Mouse (Mus musculus): ENCODE measurements at regions not wholly inside any gene's neighbourhood (a gene's known extent, or its start where the extent isn't known, plus 50 kb on each side); places are given as distances from the start of the nearest gene placed in this dataset.

DNA sequence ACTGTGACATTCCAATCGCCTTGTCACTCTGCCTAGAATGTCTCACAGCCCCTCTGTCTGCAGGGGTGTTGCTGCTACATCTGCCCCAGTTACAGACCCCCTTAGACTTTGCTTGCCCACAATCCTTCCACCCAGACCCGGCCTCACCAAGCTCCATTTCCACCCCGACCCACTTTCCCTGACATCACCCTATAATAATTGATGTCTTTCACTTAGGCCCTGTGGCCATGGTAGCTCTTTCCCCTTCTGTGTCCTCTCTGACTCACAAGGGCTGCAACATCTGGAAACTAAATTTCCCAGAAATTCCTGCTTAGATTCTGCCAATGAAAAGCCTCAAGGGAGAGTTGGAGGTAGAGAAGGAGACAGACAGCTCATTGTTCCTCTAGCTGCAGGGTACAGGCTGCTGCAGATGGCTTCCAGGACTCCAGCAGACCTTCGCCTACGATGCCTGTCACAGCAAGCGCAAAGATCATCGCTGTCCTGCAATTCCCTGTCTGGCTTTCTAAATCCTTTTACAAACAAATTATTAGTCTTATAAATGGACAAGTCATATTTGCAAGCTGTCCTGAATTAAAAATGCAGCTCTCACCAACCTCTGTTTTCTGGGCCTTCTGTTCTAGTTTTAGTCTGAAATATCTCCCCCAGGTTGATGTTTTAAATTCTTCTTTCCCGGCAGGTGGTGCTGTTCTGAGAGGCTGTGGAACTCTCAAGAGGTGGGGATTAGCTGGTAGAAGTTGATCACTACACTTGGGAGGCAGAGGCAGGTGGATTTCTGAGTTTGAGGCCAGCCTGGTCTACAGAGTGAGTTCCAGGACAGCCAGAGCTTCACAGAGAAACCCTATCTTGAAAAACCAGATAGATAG, 104.9 kb upstream of the Oxgr1 start:
- DNase-seq (ENCODE audit: low spot score): no peak

DNA sequence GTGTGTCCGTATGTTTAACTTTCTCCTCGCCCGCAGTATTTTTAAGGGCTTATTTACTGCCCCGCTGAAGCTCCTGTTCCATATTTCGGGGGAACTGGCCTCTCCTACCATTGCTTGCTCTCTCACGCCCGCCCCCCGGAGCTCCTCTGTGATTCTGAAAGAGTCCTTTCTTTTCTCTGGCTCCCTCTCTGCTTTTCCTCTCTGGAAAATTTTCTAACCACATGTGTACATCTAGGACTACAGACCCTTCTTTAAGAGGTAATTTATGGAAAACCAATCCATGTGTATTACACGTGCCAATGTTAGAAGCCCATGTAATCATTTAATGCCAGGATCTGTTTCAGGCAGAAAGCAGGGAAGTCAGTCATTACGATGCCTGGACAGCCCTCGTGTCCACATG, 106.6 kb upstream of the Oxgr1 start:
- DNase-seq (ENCODE audit: low spot score): no peak

- DNase-seq (ENCODE audit: low spot score): no peak
Measured at GRCm38 (mm10) chr14:120149341-120149741, 107.1 kb upstream of the Oxgr1 start.

DNA sequence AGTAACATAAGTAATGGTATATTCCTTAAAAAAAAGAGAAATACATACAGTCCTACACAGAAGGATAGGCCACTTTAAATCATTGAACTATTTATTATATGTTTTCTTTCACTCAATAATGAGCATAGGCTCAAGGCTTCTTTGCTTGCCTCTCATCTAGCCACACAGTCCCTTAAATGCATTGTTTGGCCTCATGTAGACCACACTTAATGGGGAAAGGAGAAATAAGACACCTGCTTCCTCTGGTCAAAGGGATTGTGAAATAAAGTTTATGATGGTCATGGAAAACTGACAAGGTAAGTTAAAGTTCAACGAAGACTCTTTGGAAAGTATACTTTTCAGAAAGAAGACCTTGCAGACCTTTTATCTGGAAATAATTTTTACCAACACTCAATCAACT, 108.4 kb upstream of the Oxgr1 start:
- no peak for DNase-seq (ENCODE audit: low spot score)

- DNase-seq (ENCODE audit: low spot score): no peak
Measured at GRCm38 (mm10) chr14:120154413-120154812, 112.2 kb upstream of the Oxgr1 start.

- no peak for DNase-seq (ENCODE audit: low spot score)
Measured at GRCm38 (mm10) chr14:120164184-120164583, 111.3 kb upstream of the Mbnl2 start.

GRCm38 (mm10) chr14:120165496-120166045, 109.9 kb upstream of the Mbnl2 start:
- DNase-seq (ENCODE audit: low spot score): no peak

DNA sequence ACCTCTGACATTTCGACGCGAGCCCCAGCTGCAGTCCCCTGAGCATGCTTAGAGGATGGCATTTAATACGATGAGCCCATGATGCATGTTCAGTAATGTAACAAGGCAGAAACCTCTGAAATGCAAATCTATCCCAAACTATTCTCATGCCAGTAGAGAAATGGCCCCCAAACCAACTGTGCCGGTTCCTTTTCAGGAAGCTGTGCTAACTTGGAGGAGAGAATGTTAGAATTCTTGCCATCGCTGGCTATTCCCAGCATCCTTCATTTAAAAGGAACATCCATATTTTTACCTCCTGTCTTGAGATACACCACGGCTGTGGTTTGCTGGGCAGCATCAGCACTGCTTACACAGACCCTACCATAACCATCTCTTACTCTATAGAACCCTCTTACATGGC, 104.7 kb upstream of the Mbnl2 start:
- DNase-seq (ENCODE audit: low spot score): no peak

GRCm38 (mm10) chr14:120172058-120172457, 103.4 kb upstream of the Mbnl2 start:
- DNase-seq (ENCODE audit: low spot score): no peak

- no peak for DNase-seq (ENCODE audit: low spot score)
Measured at GRCm38 (mm10) chr14:120172844-120173243, 102.6 kb upstream of the Mbnl2 start.

GRCm38 (mm10) chr14:120174615-120175014, 100.9 kb upstream of the Mbnl2 start:
- DNase-seq (ENCODE audit: low spot score): no peak

DNA sequence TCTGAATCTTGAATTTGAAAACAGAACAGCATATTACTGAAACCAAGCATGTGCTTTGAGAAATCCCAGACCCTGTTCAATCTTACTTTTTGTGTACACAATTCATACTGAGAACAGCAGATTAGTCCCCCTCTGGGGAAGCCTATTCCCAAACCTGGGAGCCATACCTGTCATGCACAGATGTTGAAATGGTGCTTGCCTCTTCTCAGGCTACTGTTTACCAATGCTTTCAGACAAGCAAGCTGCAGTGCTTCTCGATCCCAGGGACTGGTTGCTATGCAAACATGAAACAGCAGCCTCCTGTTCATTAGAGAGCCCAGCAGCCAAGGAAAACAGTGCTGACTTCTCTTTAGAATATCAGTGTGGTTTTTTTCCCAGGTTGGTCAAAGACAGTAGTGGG, 80.3 kb upstream of the Mbnl2 start:
- no peak for DNase-seq (ENCODE audit: low spot score)

DNA sequence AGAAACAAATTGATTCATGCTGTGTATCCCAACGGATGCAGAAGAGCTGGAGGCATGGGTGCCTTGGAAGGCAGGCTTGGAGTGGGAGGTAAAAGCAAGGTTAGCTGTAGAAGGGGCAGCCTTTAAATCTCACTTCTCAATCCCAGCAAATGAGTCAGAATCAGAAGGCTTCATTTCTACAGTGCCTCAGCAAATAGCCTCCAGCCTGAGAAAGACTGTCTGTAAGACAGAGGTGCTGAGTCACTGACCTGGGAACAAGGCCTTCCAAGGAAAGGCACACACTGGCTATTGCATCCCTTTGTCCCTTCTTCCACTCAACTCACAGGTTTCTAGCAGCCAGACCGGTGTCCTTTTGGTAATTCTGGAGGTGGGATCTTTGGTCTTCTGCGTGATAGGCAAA, 63.7 kb upstream of the Mbnl2 start:
- DNase-seq (ENCODE audit: low spot score): no peak

DNA sequence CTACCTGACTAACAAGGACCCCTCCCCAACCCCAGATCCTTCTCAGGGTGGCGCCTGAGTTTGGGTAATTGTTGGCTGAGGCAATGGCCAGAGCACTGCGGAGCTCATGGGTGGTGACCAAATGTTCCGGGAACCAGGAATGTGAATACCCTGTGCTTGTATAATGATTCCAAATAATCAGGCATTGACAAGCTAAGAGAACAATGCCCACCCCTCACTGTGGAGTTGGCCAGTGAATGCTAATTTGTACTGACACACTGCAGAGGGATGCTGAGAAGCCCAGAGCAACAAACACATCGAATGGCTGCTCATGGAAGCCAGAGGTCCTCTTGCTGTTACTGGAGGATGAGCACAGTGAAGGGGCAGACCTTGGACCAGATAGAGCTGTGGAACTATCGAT, 62.8 kb upstream of the Mbnl2 start:
- DNase-seq (ENCODE audit: low spot score): no peak

- DNase-seq (ENCODE audit: low spot score): no peak
Measured at GRCm38 (mm10) chr14:120219224-120219623, 56.2 kb upstream of the Mbnl2 start.

GRCm38 (mm10) chr14:120223528-120224201, 51.8 kb upstream of the Mbnl2 start:
- DNase-seq (ENCODE audit: low spot score): no peak

DNA sequence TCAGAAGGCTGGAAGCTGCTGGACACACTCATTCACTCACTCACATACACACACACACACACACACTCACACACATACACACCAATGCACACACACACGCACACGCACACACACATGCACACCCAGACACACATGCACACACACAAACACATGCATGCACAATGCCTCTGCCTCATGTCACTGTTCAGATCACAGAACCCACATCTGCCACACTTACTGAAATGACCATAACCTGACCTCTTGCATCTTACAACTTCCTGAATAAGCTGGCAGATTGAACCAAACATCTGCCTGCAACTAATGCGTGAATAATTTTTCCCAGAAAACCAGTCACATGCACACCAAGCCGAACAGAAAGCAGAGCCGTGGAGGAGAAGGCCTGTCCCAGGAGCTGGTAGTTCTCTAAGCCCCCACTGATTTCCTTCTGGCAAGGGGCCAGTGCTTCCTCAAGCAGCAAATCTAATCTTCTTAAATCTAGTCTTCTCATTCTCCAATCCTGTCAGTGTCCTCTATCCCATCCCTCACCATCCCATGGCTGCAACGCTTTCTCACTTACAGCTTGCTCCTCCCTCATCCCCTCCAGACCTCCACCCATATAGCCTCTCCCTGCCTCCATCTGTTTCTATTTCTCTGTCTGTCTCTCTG, 51.1 kb upstream of the Mbnl2 start:
- DNase-seq (ENCODE audit: low spot score): no peak

GRCm38 (mm10) chr14:120225657-120226056, 49.8 kb upstream of the Mbnl2 start:
- no peak for DNase-seq (ENCODE audit: low spot score)
